Mouse (Mus musculus): ENCODE data around the gene S100a8.

- peak; percentile 83 for TF ChIP-seq CTCF (IDR thresholded peaks at IDR 0.05; ENCODE audit: low read depth)
- no peak for TF ChIP-seq EP300 (IDR thresholded peaks at IDR 0.05; ENCODE audit: low read depth)
These were observed 29.1 kb upstream of the S100a8 start for GRCm38 (mm10) chr3:90639511-90640154.
